Mouse (Mus musculus): ENCODE measurements around the gene Hydin. TPM values are rescaled to one million over a fixed set of nuclear protein-coding genes. Genes with fewer than 3 reads are reported as not detected.

Hydin gene
- total and polyA plus RNA-seq, 3 experiments, result 9.5 to 17.3 (median 9.8) TPM

DNA sequence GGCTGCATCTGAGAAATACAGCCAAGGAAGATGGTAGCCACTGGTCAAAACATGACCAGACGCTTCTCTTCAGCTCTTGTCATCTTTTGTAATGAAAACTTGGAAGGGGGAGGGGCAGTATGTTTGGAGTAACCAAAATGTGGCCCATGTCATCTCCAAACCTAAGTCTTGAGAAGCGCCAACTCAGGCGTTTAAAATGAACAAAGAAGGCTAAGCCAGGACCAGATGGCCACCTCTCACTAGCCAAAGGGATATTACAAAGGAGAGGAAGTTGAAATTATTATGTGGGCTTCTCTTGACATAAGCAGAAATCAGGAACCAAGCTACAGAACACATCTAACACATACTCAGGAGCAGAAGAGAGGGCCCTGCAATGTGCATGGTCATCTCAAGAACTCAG is 150.2 kb downstream of the Hydin start:
- no peak for TF ChIP-seq ELF1 (IDR thresholded peaks at IDR 0.05; ENCODE audit: low read depth, low read length)
- no peak for TF ChIP-seq MAFK (IDR thresholded peaks at IDR 0.05; ENCODE audit: insufficient replicate concordance, low read length)
- no peak for TF ChIP-seq MAX (IDR thresholded peaks at IDR 0.05; ENCODE audit: low read length)
- TF ChIP-seq ZNF384 (IDR thresholded peaks at IDR 0.05; ENCODE audit: low read depth, low read length), result no peak
- no peak for TF ChIP-seq NELFE (IDR thresholded peaks at IDR 0.05; ENCODE audit: low read depth, low read length)
- no peak for TF ChIP-seq MYC (IDR thresholded peaks at IDR 0.05; ENCODE audit: low read depth, low read length)
- no peak for TF ChIP-seq CHD2 (IDR thresholded peaks at IDR 0.05; ENCODE audit: low read length)
- TF ChIP-seq UBTF (IDR thresholded peaks at IDR 0.05; ENCODE audit: low read depth, low read length), result no peak
- no peak for TF ChIP-seq SIN3A (IDR thresholded peaks at IDR 0.05; ENCODE audit: low read length)
- no peak for TF ChIP-seq JUN (IDR thresholded peaks at IDR 0.05; ENCODE audit: insufficient read depth, low read depth, low read length)
- TF ChIP-seq NRF1 (IDR thresholded peaks at IDR 0.05; ENCODE audit: low read depth, low read length), result no peak
- no peak for TF ChIP-seq TBP (conservative IDR thresholded peaks at IDR 0.05; ENCODE audit: low read depth, low read length)
- TF ChIP-seq CHD1 (IDR thresholded peaks at IDR 0.05; ENCODE audit: low read depth, low read length), result no peak
- no peak for TF ChIP-seq GABPA (IDR thresholded peaks at IDR 0.05; ENCODE audit: insufficient replicate concordance, low read depth, low read length)
- TF ChIP-seq CTCF (conservative IDR thresholded peaks at IDR 0.05 in 1 of 2, IDR thresholded peaks at IDR 0.05 in 1 of 2; ENCODE audit: low read depth in 2 of 2, low read length in 2 of 2), result no peak
- TF ChIP-seq IRF4 (IDR thresholded peaks at IDR 0.05; ENCODE audit: low read depth, low read length), result no peak
- H3K4me2 ChIP-seq (ENCODE audit: insufficient read depth, low read depth, poor library complexity, severe bottlenecking), result no peak overlapping the region
- no peak overlapping the region for H3K9ac ChIP-seq (ENCODE audit: insufficient read depth, low read depth)
- DNase-seq (ENCODE audit: extremely low read depth), result no peak
- H3K4me3 ChIP-seq (replicated peaks in 1 of 3; ENCODE audit: low read depth in 2 of 3, low read length in 2 of 3, poor library complexity in 1 of 3), result no peak overlapping the region
- no peaks in the 10 kb centered on the region for H3K4me1 ChIP-seq (ENCODE audit: control insufficient read depth in 1 of 2, insufficient read depth in 2 of 2)
- dilution Hi-C loops (cut with MboI; ENCODE audit: extremely low pct_ligation_motif_present, extremely low pct_unique_long_range_greater_than_20kb, low sequenced_read_pairs) (no loop called here), in situ Hi-C loops (cut with MboI; ENCODE audit: low pct_ligation_motif_present, low pct_unique_long_range_greater_than_20kb, low sequenced_read_pairs) (no loop called here)
- H3K27me3 ChIP-seq (replicated peaks), result no peaks in the 10 kb centered on the region
- no peaks in the 10 kb centered on the region for H3K79me2 ChIP-seq (replicated peaks; ENCODE audit: control insufficient read depth, extremely low read depth, insufficient read depth, poor library complexity, severe bottlenecking)
- H3K36me3 ChIP-seq (replicated peaks in 1 of 2; ENCODE audit: control insufficient read depth in 1 of 2, insufficient read depth in 1 of 2, low read length in 1 of 2), result peaks cover 15 to 81% of the 10 kb centered on the region in 2 experiments
- H3K27ac ChIP-seq (ENCODE audit: insufficient read depth, low read depth), result no peak overlapping the region
- peaks cover 2% of the 10 kb centered on the region for H3K9me3 ChIP-seq (replicated peaks; ENCODE audit: low read length)

DNA sequence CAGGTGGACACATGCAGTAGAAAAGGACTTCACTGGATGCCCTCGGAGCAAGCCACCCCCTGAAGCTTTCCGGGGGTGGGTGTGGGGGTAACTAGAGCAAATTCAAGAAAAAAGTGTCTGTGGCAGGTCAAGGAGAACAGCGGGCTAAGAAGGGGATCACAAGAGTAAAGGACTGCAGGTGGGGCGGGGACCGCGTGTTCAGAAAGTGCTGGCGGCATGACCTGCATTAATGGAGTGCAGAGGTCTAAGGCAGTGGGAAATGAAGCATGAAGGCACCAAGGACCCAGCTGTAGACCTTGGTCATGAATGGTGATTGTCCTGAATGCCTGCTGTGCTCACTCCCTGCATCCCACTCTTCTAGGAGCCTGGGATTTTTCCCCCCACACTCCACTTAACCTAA is 151.0 kb downstream of the Hydin start:
- H3K27ac ChIP-seq (ENCODE audit: insufficient read depth, low read depth), result no peak overlapping the region
- no peak overlapping the region for H3K4me3 ChIP-seq (replicated peaks in 1 of 3; ENCODE audit: low read depth in 2 of 3, low read length in 2 of 3, poor library complexity in 1 of 3)
- in situ Hi-C loops (cut with MboI; ENCODE audit: low pct_ligation_motif_present, low pct_unique_long_range_greater_than_20kb, low sequenced_read_pairs) (no loop called here), dilution Hi-C loops (cut with MboI; ENCODE audit: extremely low pct_ligation_motif_present, extremely low pct_unique_long_range_greater_than_20kb, low sequenced_read_pairs) (no loop called here)
- DNase-seq (ENCODE audit: extremely low read depth), result no peak
- no peaks in the 10 kb centered on the region for H3K27me3 ChIP-seq (replicated peaks)
- H3K9me3 ChIP-seq (replicated peaks; ENCODE audit: low read length), result peaks cover 5% of the 10 kb centered on the region
- H3K9ac ChIP-seq (ENCODE audit: insufficient read depth, low read depth), result no peak overlapping the region
- H3K4me1 ChIP-seq (ENCODE audit: control insufficient read depth in 1 of 2, insufficient read depth in 2 of 2), result no peaks in the 10 kb centered on the region
- no peak for TF ChIP-seq CTCF (conservative IDR thresholded peaks at IDR 0.05 in 1 of 2, IDR thresholded peaks at IDR 0.05 in 1 of 2; ENCODE audit: low read depth in 2 of 2, low read length in 2 of 2)
- TF ChIP-seq NELFE (IDR thresholded peaks at IDR 0.05; ENCODE audit: low read depth, low read length), result no peak
- no peak for TF ChIP-seq KAT2A (IDR thresholded peaks at IDR 0.05; ENCODE audit: insufficient replicate concordance, low read length)
- TF ChIP-seq JUND (conservative IDR thresholded peaks at IDR 0.05; ENCODE audit: low read depth, low read length), result no peak
- no peak for TF ChIP-seq MAX (IDR thresholded peaks at IDR 0.05; ENCODE audit: low read length)
- TF ChIP-seq MYC (IDR thresholded peaks at IDR 0.05; ENCODE audit: low read depth, low read length), result no peak
- TF ChIP-seq HCFC1 (IDR thresholded peaks at IDR 0.05; ENCODE audit: low read depth, low read length), result no peak
- TF ChIP-seq CHD2 (IDR thresholded peaks at IDR 0.05; ENCODE audit: low read length), result no peak
- TF ChIP-seq RAD21 (IDR thresholded peaks at IDR 0.05; ENCODE audit: low read depth, low read length), result no peak
- H3K79me2 ChIP-seq (replicated peaks; ENCODE audit: control insufficient read depth, extremely low read depth, insufficient read depth, poor library complexity, severe bottlenecking), result no peaks in the 10 kb centered on the region
- no peak overlapping the region for H3K4me2 ChIP-seq (ENCODE audit: insufficient read depth, low read depth, poor library complexity, severe bottlenecking)
- H3K36me3 ChIP-seq (replicated peaks in 1 of 2; ENCODE audit: control insufficient read depth in 1 of 2, insufficient read depth in 1 of 2, low read length in 1 of 2), result peaks cover 18 to 83% of the 10 kb centered on the region in 2 experiments

Measured in CH12.LX (cell line).